Mouse (Mus musculus): Measurements from ENCODE around the gene Fam69b. TPM values are rescaled to one million over a fixed set of nuclear protein-coding genes. Genes with fewer than 3 reads are reported as not detected.

Gene Fam69b
- polyA plus RNA-seq (2016; fragmentation: Nextera tagmentation; extraction: Ambion mirVana), result 67.1 and 67.2 TPM in 2 replicates

GRCm38 (mm10) chr2:26627921-26628739 is at the start of gene Fam69b:
TSS of gene Fam69b (plus strand) at chr2:26628457.
- Histone ChIP-seq H3K36me3 (replicated peaks) (no peaks in the 10 kb centered on the region), H3K4me3 (replicated peaks) (peak within 1 kb of the TSS; percentile 77), H3K27me3 (0 out of 2 replicates have a peak, but pooled peaks cover 8% of the 10 kb centered on the region), H3K4me1 (peaks cover 42% of the 10 kb centered on the region), H3K9ac (peak within 1 kb of the TSS; percentile 95), H3K4me2 (peak within 1 kb of the TSS; percentile 90), H3K9me3 (0 out of 2 replicates have a peak, but pooled peaks cover 3% of the 10 kb centered on the region), H3K27ac (peak within 1 kb of the TSS; percentile 75)
- peak; percentile 80 for ATAC-seq (ENCODE audit: low FRiP score)
- under 1% methylated on average over 43 of the region's 70 CpGs for WGBS

- Histone ChIP-seq H3K9me3 (no peaks in the 10 kb centered on the region), H3K27me3 (no peaks in the 10 kb centered on the region), H3K4me2 (no peak within 1 kb of the TSS), H3K36me3 (replicated peaks) (no peaks in the 10 kb centered on the region), H3K9ac (no peak within 1 kb of the TSS), H3K4me1 (peaks cover 10% of the 10 kb centered on the region), H3K4me3 (replicated peaks) (no peak within 1 kb of the TSS), H3K27ac (no peak within 1 kb of the TSS)
- ATAC-seq (ENCODE audit: low FRiP score), result no peak
- WGBS, result 96% methylated on average over 1 of the region's 1 CpGs
Measured at GRCm38 (mm10) chr2:26579714-26580113, 48.5 kb upstream of the Fam69b start, which contains the start of gene Egfl7. TSS of gene Egfl7 (plus strand) at chr2:26580014.

GRCm38 (mm10) chr2:26580751-26581150 is 47.5 kb upstream of the Fam69b start:
- Histone ChIP-seq H3K4me1 (peaks cover 5% of the 10 kb centered on the region; the same call in 1 of the 2 replicates), H3K36me3 (replicated peaks) (no peaks in the 10 kb centered on the region), H3K9me3 (no peaks in the 10 kb centered on the region), H3K27ac (no peak overlapping the region), H3K4me2 (no peak overlapping the region), H3K4me3 (replicated peaks) (no peak overlapping the region), H3K9ac (no peak overlapping the region), H3K27me3 (no peaks in the 10 kb centered on the region)
- WGBS, result 87% methylated on average over 5 of the region's 5 CpGs
- ATAC-seq (ENCODE audit: low FRiP score), result no peak

GRCm38 (mm10) chr2:26582203-26582602 is 46.1 kb upstream of the Fam69b start:
- WGBS, result 67% methylated on average over 2 of the region's 2 CpGs
- Histone ChIP-seq H3K27ac (no peak overlapping the region), H3K9ac (no peak overlapping the region), H3K4me1 (peaks cover 15% of the 10 kb centered on the region), H3K36me3 (replicated peaks) (no peaks in the 10 kb centered on the region), H3K4me3 (replicated peaks) (no peak overlapping the region), H3K27me3 (no peaks in the 10 kb centered on the region), H3K4me2 (no peak overlapping the region), H3K9me3 (no peaks in the 10 kb centered on the region)
- no peak for ATAC-seq (ENCODE audit: low FRiP score)

GRCm38 (mm10) chr2:26582741-26583140 is 45.5 kb upstream of the Fam69b start:
- Histone ChIP-seq H3K9me3 (no peaks in the 10 kb centered on the region), H3K27me3 (peaks cover 5% of the 10 kb centered on the region; the same call in 1 of the 2 replicates), H3K27ac (no peak overlapping the region), H3K36me3 (replicated peaks) (no peaks in the 10 kb centered on the region), H3K9ac (no peak overlapping the region), H3K4me3 (replicated peaks) (no peak overlapping the region), H3K4me1 (peaks cover 15% of the 10 kb centered on the region), H3K4me2 (no peak overlapping the region)
- no peak for ATAC-seq (ENCODE audit: low FRiP score)
- 77% methylated on average over 7 of the region's 7 CpGs for WGBS

GRCm38 (mm10) chr2:26583640-26584039 is 44.6 kb upstream of the Fam69b start:
- Histone ChIP-seq H3K4me1 (peaks cover 10% of the 10 kb centered on the region; the same call in 1 of the 2 replicates), H3K36me3 (replicated peaks) (no peaks in the 10 kb centered on the region), H3K4me2 (no peak overlapping the region), H3K4me3 (replicated peaks) (0 out of 2 replicates have a peak overlapping the region, but pooled peaks have one; percentile 0), H3K9ac (no peak overlapping the region), H3K27me3 (peaks cover 5% of the 10 kb centered on the region; the same call in 1 of the 2 replicates), H3K9me3 (no peaks in the 10 kb centered on the region), H3K27ac (no peak overlapping the region)
- WGBS, result 78% methylated on average over 11 of the region's 11 CpGs
- no peak for ATAC-seq (ENCODE audit: low FRiP score)

GRCm38 (mm10) chr2:26585713-26586112 is 42.5 kb upstream of the Fam69b start:
- ATAC-seq (ENCODE audit: low FRiP score), result no peak
- Histone ChIP-seq H3K27ac (no peak overlapping the region), H3K4me1 (peaks cover 10% of the 10 kb centered on the region; the same call in 1 of the 2 replicates), H3K36me3 (replicated peaks) (no peaks in the 10 kb centered on the region), H3K9me3 (no peaks in the 10 kb centered on the region), H3K4me2 (no peak overlapping the region), H3K4me3 (replicated peaks) (no peak overlapping the region), H3K9ac (no peak overlapping the region), H3K27me3 (peaks cover 5% of the 10 kb centered on the region; the same call in 1 of the 2 replicates)
- 67% methylated on average over 6 of the region's 6 CpGs for WGBS

- Histone ChIP-seq H3K4me1 (peaks cover 10% of the 10 kb centered on the region; the same call in 1 of the 2 replicates), H3K4me2 (peak within 1 kb of the TSS; percentile 75), H3K27me3 (peaks cover 5% of the 10 kb centered on the region; the same call in 1 of the 2 replicates), H3K27ac (peak within 1 kb of the TSS; percentile 21; the same call in 1 of the 2 replicates), H3K4me3 (replicated peaks) (peak within 1 kb of the TSS; percentile 65), H3K9ac (peak within 1 kb of the TSS; percentile 61), H3K9me3 (no peaks in the 10 kb centered on the region), H3K36me3 (replicated peaks) (no peaks in the 10 kb centered on the region)
- ATAC-seq (ENCODE audit: low FRiP score), result peak; percentile 90
- WGBS, result under 1% methylated on average over 64 of the region's 65 CpGs
Measured at GRCm38 (mm10) chr2:26586294-26587043, 41.8 kb upstream of the Fam69b start, which contains the start of gene Gm20532. TSS of gene Gm20532 (plus strand) at chr2:26586639.

- H3K27me3 ChIP-seq, result peaks cover 5% of the 10 kb centered on the region; the same call in 1 of the 2 replicates
- H3K36me3 ChIP-seq (replicated peaks), result no peaks in the 10 kb centered on the region
- WGBS, result 8% methylated on average over 11 of the region's 11 CpGs
- 0 out of 2 replicates have a peak overlapping the region, but pooled peaks have one; percentile 21 for H3K27ac ChIP-seq
- ATAC-seq (ENCODE audit: low FRiP score), result peak; percentile 66; the same call in 1 of the 2 replicates
- no peaks in the 10 kb centered on the region for H3K9me3 ChIP-seq
- H3K4me2 ChIP-seq, result peak overlapping the region; percentile 75
- H3K4me1 ChIP-seq, result peaks cover 10% of the 10 kb centered on the region; the same call in 1 of the 2 replicates
- H3K4me3 ChIP-seq (replicated peaks), result peak overlapping the region; percentile 65
- H3K9ac ChIP-seq, result peak overlapping the region; percentile 61
Measured at GRCm38 (mm10) chr2:26587044-26587405, 41.2 kb upstream of the Fam69b start.

- Histone ChIP-seq H3K4me2 (peak overlapping the region; percentile 6; the same call in 1 of the 2 replicates), H3K9ac (no peak overlapping the region), H3K4me3 (replicated peaks) (no peak overlapping the region), H3K27me3 (peaks cover 5% of the 10 kb centered on the region; the same call in 1 of the 2 replicates), H3K36me3 (replicated peaks) (no peaks in the 10 kb centered on the region), H3K4me1 (peaks cover 10% of the 10 kb centered on the region; the same call in 1 of the 2 replicates), H3K27ac (no peak overlapping the region), H3K9me3 (no peaks in the 10 kb centered on the region)
- WGBS, result 53% methylated on average over 4 of the region's 4 CpGs
- no peak for ATAC-seq (ENCODE audit: low FRiP score)
Measured at GRCm38 (mm10) chr2:26588573-26588972, 39.7 kb upstream of the Fam69b start.

GRCm38 (mm10) chr2:26589284-26589683 is 39.0 kb upstream of the Fam69b start:
- H3K4me1 ChIP-seq, result peaks cover 10% of the 10 kb centered on the region; the same call in 1 of the 2 replicates
- no peak overlapping the region for H3K9ac ChIP-seq
- H3K4me3 ChIP-seq (replicated peaks), result no peak overlapping the region
- no peak overlapping the region for H3K27ac ChIP-seq
- no peaks in the 10 kb centered on the region for H3K36me3 ChIP-seq (replicated peaks)
- no peak overlapping the region for H3K4me2 ChIP-seq
- no peak for ATAC-seq (ENCODE audit: low FRiP score)
- 92% methylated on average over 10 of the region's 10 CpGs for WGBS
- no peaks in the 10 kb centered on the region for H3K9me3 ChIP-seq
- peaks cover 5% of the 10 kb centered on the region; the same call in 1 of the 2 replicates for H3K27me3 ChIP-seq

GRCm38 (mm10) chr2:26590282-26590681 is 38.0 kb upstream of the Fam69b start:
- H3K4me1 ChIP-seq, result peaks cover 10% of the 10 kb centered on the region; the same call in 1 of the 2 replicates
- ATAC-seq (ENCODE audit: low FRiP score), result no peak

More at GRCm38 (mm10) chr2:26590282-26590681, 38.0 kb upstream of the Fam69b start:
- H3K4me3 ChIP-seq (replicated peaks), result no peak overlapping the region
- no peak overlapping the region for H3K27ac ChIP-seq
- no peak overlapping the region for H3K4me2 ChIP-seq
- no peaks in the 10 kb centered on the region for H3K9me3 ChIP-seq
- no peak overlapping the region for H3K9ac ChIP-seq
- WGBS, result 95% methylated on average over 7 of the region's 7 CpGs
- H3K27me3 ChIP-seq, result peaks cover 5% of the 10 kb centered on the region; the same call in 1 of the 2 replicates
- H3K36me3 ChIP-seq (replicated peaks), result no peaks in the 10 kb centered on the region

All from forebrain, embryonic 12.5 days (tissue).